Mouse (Mus musculus) liver, embryonic 16.5 days (tissue): ENCODE data around the gene Nepro. TPM values are rescaled to one million over a fixed set of nuclear protein-coding genes. Genes with fewer than 3 reads are reported as not detected.

ENCODE experiments used
- polyA plus RNA-seq: library from polyadenylated mRNA; unstranded; fragments of >200 nt; fragmentation: Nextera tagmentation; extraction: Ambion mirVana; gene quantifications from 2 replicates; pipeline ENCODE4 v1.2.1, GENCODE M21; 2015

Gene Nepro
- polyA plus RNA-seq, 1 experiment from 2014 or later, result 2.5 TPM

Other genes starting within 250 kb of the Nepro start
- gene Boc, start 165.4 kb upstream of the Nepro start, polyA plus RNA-seq, result 0.37 and 0.57 TPM in 2 replicates
- 15.3 and 16.4 TPM in 2 replicates for gene Gtpbp8, start 22.1 kb downstream of the Nepro start, polyA plus RNA-seq
- gene Cd200r1, start 41.4 kb downstream of the Nepro start, polyA plus RNA-seq, result 3.6 and 3.8 TPM in 2 replicates
- gene Cd200r4, start 87.4 kb downstream of the Nepro start, polyA plus RNA-seq, result 0.30 and 0.35 TPM in 2 replicates
- 0.06 TPM in 1 of 2 replicates, not detected in the other for gene Cd200r2, start 142.8 kb downstream of the Nepro start, polyA plus RNA-seq
- 0.98 and 1.3 TPM in 2 replicates for gene Cd200r3, start 219.4 kb downstream of the Nepro start, polyA plus RNA-seq